Mouse (Mus musculus) spleen, postnatal 10 days (tissue): ENCODE data around the gene Scgb1b2.

Experiments
- DNase-seq, 2 experiments: peaks; one replicate each; pipeline ENCODE4 v3.0.0; 2021 to 2022; ENCODE audit warnings: low spot score in 2 of 2

The Scgb1b2 gene

DNA sequence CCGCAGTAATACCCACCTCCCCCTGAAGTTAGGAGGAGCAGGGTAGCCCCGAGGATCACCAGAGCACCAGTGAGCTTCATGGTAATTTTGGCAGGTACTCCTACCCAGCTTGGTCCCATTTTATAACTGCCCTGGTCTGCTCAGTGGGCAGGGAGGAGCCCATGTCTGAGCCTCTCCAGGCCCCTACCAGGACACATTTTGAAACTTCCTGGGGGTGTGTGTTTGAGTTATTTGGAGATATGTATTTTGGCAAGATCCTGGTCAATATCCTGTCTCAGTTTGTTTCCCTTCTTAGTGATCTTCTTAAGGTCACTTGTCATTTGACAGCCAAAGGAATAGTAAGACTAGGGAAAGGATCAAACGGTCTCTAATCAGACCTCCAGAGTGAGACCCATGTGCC, at the start of gene Scgb1b2:
Scgb1b2 (minus strand) TSS at position 101 of the 400 bp plus-strand sequence.
- no peak for DNase-seq

GRCm38 (mm10) chr7:31290208-31290607, 1.4 kb downstream of the Scgb1b2 start, which contains the start of gene Scgb2b2:
Gene Scgb2b2 (plus strand): TSS chr7:31290508.
- DNase-seq, result no peak
